Mouse (Mus musculus) stomach, embryonic 14.5 days (tissue): ENCODE results near the gene Apoo. TPM values are rescaled to one million over a fixed set of nuclear protein-coding genes. Genes with fewer than 3 reads are reported as not detected.
"Not testable (repeated sequence)": the region's sequence is repeated elsewhere in the genome, so short reads cannot be mapped to it uniquely, and the experiment has no call there.

ENCODE experiments used
- ATAC-seq: fragments of 200-750 bp; cut with Nextera tagmentation; 2 replicates; pipeline ENCODE4 v1.8.0; 2017; ENCODE audit warnings: low read depth, moderate TSS enrichment; ENCODE audit not compliant: insufficient number of reproducible peaks, insufficient read depth, low FRiP score
- H3K27ac ChIP-seq: fragments of 300-500 bp; sonication (generic); 2 replicates; pipeline ENCODE4 v1.5.1; 2014; ENCODE audit warnings: mild to moderate bottlenecking, low read length, moderate library complexity, mixed read lengths
- H3K27me3 ChIP-seq: fragments of 300-500 bp; sonication (generic); 2 replicates; pipeline ENCODE4 v1.6.1; 2014; ENCODE audit warnings: low read length, control low read depth, mixed read lengths; ENCODE audit not compliant: control insufficient read depth, insufficient read depth
- H3K36me3 ChIP-seq: fragments of 300-500 bp; sonication (generic); 2 replicates; pipeline ENCODE4 v1.6.1; 2014; ENCODE audit warnings: mild to moderate bottlenecking, control low read depth, low read length, moderate library complexity, mixed read lengths; ENCODE audit not compliant: control insufficient read depth, insufficient read depth
- H3K4me1 ChIP-seq: fragments of 300-500 bp; sonication (generic); 2 replicates; pipeline ENCODE4 v1.6.1; 2014; ENCODE audit warnings: low read length, control low read depth, mixed read lengths; ENCODE audit not compliant: control insufficient read depth, insufficient read depth
- H3K4me2 ChIP-seq: fragments of 300-500 bp; sonication (generic); replicated peaks from 2 replicates; pipeline ENCODE4 v1.6.1; 2014; ENCODE audit warnings: low read depth, low read length, control low read depth
- H3K4me3 ChIP-seq: fragments of 300-500 bp; sonication (generic); 2 replicates; pipeline ENCODE4 v1.5.1; 2014; ENCODE audit warnings: low read depth, low read length, control low read depth
- H3K9ac ChIP-seq: fragments of 300-500 bp; sonication (generic); replicated peaks from 2 replicates; pipeline ENCODE4 v1.6.1; 2014; ENCODE audit warnings: low read depth, mild to moderate bottlenecking, control low read depth, low read length, moderate library complexity, mixed read lengths
- H3K9me3 ChIP-seq: fragments of 300-500 bp; sonication (generic); 2 replicates; pipeline ENCODE4 v1.6.1; 2016; ENCODE audit warnings: low read depth, low read length, control low read depth; ENCODE audit not compliant: control insufficient read depth
- WGBS: fragments of 180-500 bp; shearing (Covaris S2); extraction: QIAGEN DNeasy Blood & Tissue Kit; methylation state at CpG from one replicate; pipeline ENCODE4 v1.1.7; 2014; 5-methylcytosine and 5-hydroxymethylcytosine counted together
- polyA plus RNA-seq: library from polyadenylated mRNA; unstranded; fragments of >200 nt; fragmentation: Nextera tagmentation; extraction: Ambion mirVana; gene quantifications from 2 replicates; pipeline ENCODE4 v1.2.1, GENCODE M21; 2014

Apoo gene
- polyA plus RNA-seq, 1 experiment from 2014 or later, result 77.3 TPM

- no peaks in the 10 kb centered on the region for H3K36me3 ChIP-seq
- no peaks in the 10 kb centered on the region for H3K9me3 ChIP-seq
- H3K27me3 ChIP-seq, result no peaks in the 10 kb centered on the region
- H3K27ac ChIP-seq, result no peak overlapping the region
- H3K4me2 ChIP-seq, result no peak overlapping the region
- 84% methylated on average over 2 of the region's 2 CpGs for WGBS
- no peak for ATAC-seq
- no peak overlapping the region for H3K4me3 ChIP-seq
- H3K4me1 ChIP-seq, result no peaks in the 10 kb centered on the region
- no peak overlapping the region for H3K9ac ChIP-seq
Observed at GRCm38 (mm10) chrX:94420210-94420609, 53.3 kb downstream of the Apoo start.

- H3K9ac ChIP-seq, result no peak overlapping the region
- H3K4me2 ChIP-seq, result no peak overlapping the region
- no peaks in the 10 kb centered on the region for H3K36me3 ChIP-seq
- no peaks in the 10 kb centered on the region for H3K27me3 ChIP-seq
- no peak overlapping the region for H3K27ac ChIP-seq
- H3K4me3 ChIP-seq, result no peak overlapping the region
- ATAC-seq, result no peak
- no peaks in the 10 kb centered on the region for H3K4me1 ChIP-seq
- H3K9me3 ChIP-seq, result no peaks in the 10 kb centered on the region
- 44% methylated on average over 9 of the region's 9 CpGs for WGBS
Observed at GRCm38 (mm10) chrX:94431548-94432375, 64.8 kb downstream of the Apoo start.

GRCm38 (mm10) chrX:94445427-94445826, 78.5 kb downstream of the Apoo start:
- not testable (repeated sequence) for ATAC-seq, H3K9ac ChIP-seq, H3K27ac ChIP-seq, H3K4me1 ChIP-seq, H3K4me2 ChIP-seq, H3K36me3 ChIP-seq, H3K4me3 ChIP-seq, H3K9me3 ChIP-seq, H3K27me3 ChIP-seq
- no CpG with 5 or more reads among the region's 3 CpGs for WGBS

GRCm38 (mm10) chrX:94446021-94446420, 79.1 kb downstream of the Apoo start:
- H3K27me3 ChIP-seq, H3K4me1 ChIP-seq, H3K27ac ChIP-seq, H3K9ac ChIP-seq, H3K36me3 ChIP-seq, ATAC-seq, H3K4me2 ChIP-seq, H3K9me3 ChIP-seq, H3K4me3 ChIP-seq: not testable (repeated sequence)
- WGBS, result 98% methylated on average over 2 of the region's 2 CpGs

GRCm38 (mm10) chrX:94450047-94450881, 83.3 kb downstream of the Apoo start:
- not testable (repeated sequence) for ATAC-seq, H3K9ac ChIP-seq, H3K27ac ChIP-seq, H3K4me2 ChIP-seq, H3K4me3 ChIP-seq, H3K27me3 ChIP-seq, H3K9me3 ChIP-seq, H3K36me3 ChIP-seq, H3K4me1 ChIP-seq
- WGBS, result no CpG with 5 or more reads among the region's 7 CpGs

GRCm38 (mm10) chrX:94459346-94459745, 92.4 kb downstream of the Apoo start:
- Histone ChIP-seq H3K27ac (no peak overlapping the region), H3K36me3 (no peaks in the 10 kb centered on the region), H3K4me1 (no peaks in the 10 kb centered on the region), H3K9ac (no peak overlapping the region), H3K9me3 (no peaks in the 10 kb centered on the region), H3K4me3 (no peak overlapping the region), H3K27me3 (no peaks in the 10 kb centered on the region), H3K4me2 (no peak overlapping the region)
- WGBS, result 47% methylated on average over 4 of the region's 4 CpGs
- no peak for ATAC-seq

GRCm38 (mm10) chrX:94461513-94461912, 94.6 kb downstream of the Apoo start:
- 82% methylated on average over 1 of the region's 3 CpGs for WGBS
- not testable (repeated sequence) for H3K9ac ChIP-seq, H3K27ac ChIP-seq, H3K36me3 ChIP-seq, H3K9me3 ChIP-seq, H3K27me3 ChIP-seq, H3K4me3 ChIP-seq, H3K4me2 ChIP-seq, H3K4me1 ChIP-seq
- ATAC-seq, result 0 out of 2 replicates have a peak, but pooled peaks have one; percentile 28

- not testable (repeated sequence) for H3K4me2 ChIP-seq, H3K4me1 ChIP-seq, H3K9ac ChIP-seq, H3K36me3 ChIP-seq, H3K4me3 ChIP-seq, H3K9me3 ChIP-seq, H3K27ac ChIP-seq, H3K27me3 ChIP-seq, ATAC-seq
- 60% methylated on average over 1 of the region's 7 CpGs for WGBS
Observed at GRCm38 (mm10) chrX:94462604-94463429, 95.9 kb downstream of the Apoo start.
